Mouse (Mus musculus) ES-Bruce4 (cell line): ENCODE measurements around the gene Draxin. TPM values are rescaled to one million over a fixed set of nuclear protein-coding genes. Genes with fewer than 3 reads are reported as not detected.

Source experiments
- H3K27ac ChIP-seq: 2 replicates; pipeline ENCODE4 v1.5.1; 2012; ENCODE audit warnings: low read length, inconsistent platforms; ENCODE audit not compliant: insufficient read depth
- H3K27me3 ChIP-seq: 2 replicates; pipeline ENCODE4 v1.6.1; 2012; ENCODE audit warnings: mild to moderate bottlenecking, low read length, inconsistent platforms; ENCODE audit not compliant: control insufficient read depth, poor library complexity, insufficient read depth, severe bottlenecking
- H3K36me3 ChIP-seq: 2 replicates; pipeline ENCODE4 v1.6.1; 2012; ENCODE audit warnings: inconsistent platforms, mild to moderate bottlenecking, low read length, moderate library complexity; ENCODE audit not compliant: control insufficient read depth, poor library complexity, insufficient read depth, severe bottlenecking
- H3K4me1 ChIP-seq: one replicate; pipeline ENCODE4 v1.8.1; 2011; ENCODE audit warnings: low read length; ENCODE audit not compliant: control insufficient read depth, insufficient read depth
- H3K4me3 ChIP-seq: 2 replicates; pipeline ENCODE4 v1.5.1; 2011; ENCODE audit warnings: low read depth, mild to moderate bottlenecking, low read length
- H3K9ac ChIP-seq: 2 replicates; pipeline ENCODE4 v1.6.1; 2012; ENCODE audit warnings: low read depth, mild to moderate bottlenecking, inconsistent platforms; ENCODE audit not compliant: poor library complexity, severe bottlenecking
- H3K9me3 ChIP-seq: replicated peaks from 2 replicates; pipeline ENCODE4 v1.6.1; 2012; ENCODE audit warnings: mild to moderate bottlenecking, low read length, inconsistent platforms; ENCODE audit not compliant: control insufficient read depth, poor library complexity, insufficient read depth, severe bottlenecking
- CTCF ChIP-seq: IDR thresholded peaks from one replicate; pipeline ENCODE4 v1.8.1; 2011; ENCODE audit warnings: low read depth, low read length
- EP300 ChIP-seq: IDR thresholded peaks from 2 replicates; pipeline ENCODE4 v1.6.1; 2011; ENCODE audit warnings: low read depth, low read length; ENCODE audit not compliant: insufficient read depth
- POLR2A ChIP-seq: IDR thresholded peaks from one replicate; pipeline ENCODE4 v1.8.1; 2011; ENCODE audit warnings: low read length; ENCODE audit not compliant: insufficient read depth
- polyA plus RNA-seq: library from polyadenylated mRNA; stranded (reverse); fragments of >200 nt; gene quantifications from 2 replicates; pipeline ENCODE4 v1.2.4, GENCODE M21; 2011; ENCODE audit warnings: low read depth; ENCODE audit not compliant: missing spikeins, insufficient read depth, insufficient read length

The Draxin gene
- polyA plus RNA-seq, 1 experiment = 0.22 TPM

DNA sequence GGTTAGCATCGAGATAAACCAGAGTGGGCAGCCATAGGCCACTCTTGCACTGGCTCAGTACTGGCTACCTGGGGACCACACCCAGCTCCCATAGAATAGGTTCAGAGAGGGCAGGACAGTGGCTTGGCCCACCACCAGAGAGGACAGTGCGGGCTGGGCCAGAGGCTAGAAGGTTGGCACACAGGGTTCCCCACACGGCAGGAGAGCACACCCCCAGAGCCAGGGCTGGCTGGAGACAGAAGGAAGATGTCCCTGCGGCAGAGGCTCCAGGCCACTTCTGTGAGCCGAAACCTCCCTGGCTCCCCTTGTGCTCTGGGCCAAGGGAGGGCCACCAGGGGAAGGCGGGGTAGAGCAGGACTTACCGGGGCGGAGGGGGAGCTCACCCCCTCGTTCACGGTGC lies 49.3 kb downstream of the Draxin start:
- no peak for TF ChIP-seq POLR2A
- no peak for TF ChIP-seq CTCF
- TF ChIP-seq EP300 = no peak
- Histone ChIP-seq H3K4me3 (no peak overlapping the region), H3K9me3 (no peaks in the 10 kb centered on the region), H3K36me3 (peaks cover 34% of the 10 kb centered on the region), H3K9ac (no peak overlapping the region), H3K27me3 (no peaks in the 10 kb centered on the region), H3K4me1 (peaks cover 2% of the 10 kb centered on the region), H3K27ac (no peak overlapping the region)

DNA sequence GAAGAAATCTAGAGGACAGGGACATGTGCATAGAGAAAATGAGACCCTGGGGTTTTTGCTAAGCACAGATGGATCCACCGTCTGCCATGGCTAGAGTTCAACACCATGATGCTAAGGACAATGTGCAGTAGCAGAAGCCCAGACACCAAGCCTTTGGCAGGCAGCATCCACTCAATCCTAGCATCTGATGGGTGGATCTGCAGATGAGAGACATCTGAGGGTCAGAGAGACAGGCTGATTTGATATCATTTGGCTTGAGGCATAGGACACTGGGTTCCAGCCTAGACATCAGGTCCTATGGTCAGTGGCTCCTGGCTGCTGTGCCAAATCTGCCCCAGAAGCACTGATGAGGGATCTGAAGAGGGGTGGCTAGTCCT lies 49.9 kb downstream of the Draxin start:
- Histone ChIP-seq H3K9me3 (no peaks in the 10 kb centered on the region), H3K27ac (no peak overlapping the region), H3K9ac (no peak overlapping the region), H3K4me3 (no peak overlapping the region), H3K4me1 (peaks cover 2% of the 10 kb centered on the region), H3K27me3 (no peaks in the 10 kb centered on the region), H3K36me3 (peaks cover 34% of the 10 kb centered on the region)
- no peak for TF ChIP-seq POLR2A
- TF ChIP-seq EP300 = no peak
- no peak for TF ChIP-seq CTCF

DNA sequence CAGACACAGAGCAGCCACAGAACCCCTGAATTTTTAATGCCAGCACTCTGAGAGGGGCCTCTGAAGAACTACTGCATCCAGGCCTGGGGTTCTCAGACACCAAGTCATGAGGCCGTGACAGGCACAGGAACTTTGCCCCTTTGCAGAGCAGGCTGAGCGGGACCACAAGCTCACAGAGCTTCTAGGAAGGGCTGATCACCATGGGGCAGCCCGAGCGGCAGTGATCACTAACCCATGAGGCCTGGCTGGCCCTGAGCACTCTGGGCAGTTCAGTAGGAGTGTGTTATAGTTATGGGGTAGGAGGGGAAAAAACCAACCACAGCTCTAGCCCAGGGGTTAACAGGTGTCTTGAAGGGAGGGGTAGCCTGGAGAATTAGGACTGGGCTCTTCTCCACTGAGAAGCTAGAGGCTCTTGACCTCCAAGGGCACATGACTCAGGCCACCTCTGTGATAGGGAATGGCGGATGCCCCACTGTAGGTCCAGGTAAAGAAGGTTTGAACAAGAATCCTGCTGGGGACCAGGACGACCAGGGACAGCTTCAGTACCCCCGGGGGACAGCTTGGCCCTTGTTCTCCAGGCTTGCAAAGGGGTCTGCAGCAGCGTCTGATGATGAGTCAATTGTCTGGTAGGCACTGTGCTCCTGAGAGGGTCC lies 50.4 kb downstream of the Draxin start:
- no peak for TF ChIP-seq POLR2A
- peaks cover 34% of the 10 kb centered on the region for H3K36me3 ChIP-seq
- H3K27ac ChIP-seq = no peak overlapping the region
- H3K4me3 ChIP-seq = no peak overlapping the region
- peaks cover 2% of the 10 kb centered on the region for H3K4me1 ChIP-seq
- no peak overlapping the region for H3K9ac ChIP-seq
- no peaks in the 10 kb centered on the region for H3K9me3 ChIP-seq
- no peaks in the 10 kb centered on the region for H3K27me3 ChIP-seq

DNA sequence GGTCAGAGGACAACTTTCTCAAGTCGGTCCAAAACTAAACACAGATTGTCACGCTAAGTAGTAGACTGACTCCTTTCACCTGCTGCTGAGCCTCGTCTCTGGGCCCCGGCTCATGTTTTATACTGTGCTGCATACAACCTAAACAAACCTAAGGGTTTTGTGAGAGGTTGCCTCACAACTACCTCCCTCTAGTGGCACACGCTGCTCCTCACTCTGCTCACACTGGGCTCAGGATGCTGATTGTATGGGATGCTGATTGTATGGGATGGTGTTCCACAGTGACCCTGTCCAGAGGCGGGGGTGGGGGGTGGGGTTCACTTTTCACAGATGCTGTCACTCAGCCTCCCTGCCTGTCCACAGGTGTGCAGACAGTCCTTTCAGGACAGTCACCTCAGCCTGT lies 51.3 kb downstream of the Draxin start:
- H3K4me3 ChIP-seq = no peak overlapping the region
- peaks cover 4% of the 10 kb centered on the region for H3K4me1 ChIP-seq
- TF ChIP-seq POLR2A = no peak
- TF ChIP-seq CTCF = peak; percentile 66
- TF ChIP-seq EP300 = no peak
- no peaks in the 10 kb centered on the region for H3K27me3 ChIP-seq
- H3K9me3 ChIP-seq = no peaks in the 10 kb centered on the region
- H3K27ac ChIP-seq = no peak overlapping the region; the same call in 1 of the 2 replicates
- no peak overlapping the region for H3K9ac ChIP-seq
- H3K36me3 ChIP-seq = peaks cover 34% of the 10 kb centered on the region

DNA sequence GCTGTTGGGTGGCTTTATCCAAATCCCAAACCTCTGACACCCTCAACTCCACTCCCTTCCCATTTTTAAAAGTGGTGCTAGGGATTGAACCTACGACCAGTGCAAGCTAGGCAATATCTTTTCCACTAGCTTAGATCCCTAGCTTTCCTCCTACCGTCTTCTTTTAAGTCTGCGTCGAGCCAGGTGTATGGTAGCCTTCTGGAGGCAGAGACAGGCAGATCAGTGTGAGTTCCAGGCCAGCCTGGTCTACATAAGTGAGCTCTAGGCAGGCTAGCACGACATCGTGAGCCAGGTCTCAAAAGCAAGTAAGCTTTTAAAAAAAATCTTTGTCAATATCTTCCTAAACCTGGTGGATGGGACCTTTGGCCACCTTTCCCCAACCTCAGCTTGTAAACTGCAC lies 54.6 kb downstream of the Draxin start:
- no peaks in the 10 kb centered on the region for H3K9me3 ChIP-seq
- no peak overlapping the region for H3K27ac ChIP-seq
- H3K4me1 ChIP-seq = peaks cover 4% of the 10 kb centered on the region
- H3K4me3 ChIP-seq = no peak overlapping the region
- H3K9ac ChIP-seq = peak overlapping the region; percentile 7; the same call in 1 of the 2 replicates
- H3K36me3 ChIP-seq = peaks cover 14% of the 10 kb centered on the region
- no peak for TF ChIP-seq CTCF
- TF ChIP-seq POLR2A = no peak
- TF ChIP-seq EP300 = no peak
- H3K27me3 ChIP-seq = no peaks in the 10 kb centered on the region

DNA sequence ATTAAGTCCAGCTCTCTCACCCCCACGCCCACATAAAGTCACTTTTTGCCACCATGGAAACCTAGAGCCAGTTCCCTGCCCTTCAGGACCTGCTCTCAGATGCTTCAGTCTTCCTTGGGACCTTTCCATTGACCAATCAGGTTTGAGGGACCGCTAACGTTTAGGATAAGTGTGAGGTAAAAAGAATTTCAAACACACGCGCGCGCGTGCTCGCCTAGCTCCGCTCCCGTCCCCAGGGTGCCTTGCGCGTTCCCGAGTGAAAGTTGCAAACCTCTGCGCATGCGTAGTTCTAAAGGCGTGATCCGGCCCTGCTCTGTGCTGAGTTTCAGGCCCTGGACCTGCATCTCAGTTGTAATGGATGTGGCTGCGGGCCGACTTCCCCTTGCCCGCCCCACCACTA lies 55.2 kb downstream of the Draxin start:
- Histone ChIP-seq H3K36me3 (peaks cover 8% of the 10 kb centered on the region), H3K9me3 (no peaks in the 10 kb centered on the region), H3K27me3 (no peaks in the 10 kb centered on the region), H3K9ac (peak overlapping the region; percentile 30), H3K4me1 (peaks cover 4% of the 10 kb centered on the region), H3K4me3 (peak overlapping the region; percentile 23), H3K27ac (0 out of 2 replicates have a peak overlapping the region, but pooled peaks have one; percentile 0)
- TF ChIP-seq CTCF (no peak), POLR2A (no peak), EP300 (no peak)
